Mouse (Mus musculus): ENCODE measurements around the gene Trim68. TPM values are rescaled to one million over a fixed set of nuclear protein-coding genes. Genes with fewer than 3 reads are reported as not detected.

The Trim68 gene
- 5.2 and 6.5 TPM in 2 replicates for polyA plus RNA-seq (2015; fragmentation: Nextera tagmentation; extraction: Ambion mirVana)

- WGBS = under 1% methylated on average over 39 of the region's 40 CpGs
- Histone ChIP-seq H3K36me3 (ENCODE audit: poor library complexity, severe bottlenecking) (no peaks in the 10 kb centered on the region), H3K27ac (peak within 1 kb of the TSS; percentile 48; the same call in 1 of the 2 replicates), H3K4me2 (peak within 1 kb of the TSS; percentile 75), H3K4me3 (peak within 1 kb of the TSS; percentile 62), H3K27me3 (no peaks in the 10 kb centered on the region), H3K9me3 (replicated peaks) (no peaks in the 10 kb centered on the region), H3K4me1 (no peaks in the 10 kb centered on the region; the same call in 1 of the 2 replicates), H3K9ac (peak within 1 kb of the TSS; percentile 73)
- peak; percentile 100 for ATAC-seq
Observed at GRCm38 (mm10) chr7:102686944-102687501, at the start of gene Trim68. Gene Trim68 (minus strand): TSS chr7:102687327.

GRCm38 (mm10) chr7:102733793-102734192 is 46.7 kb upstream of the Trim68 start:
- Histone ChIP-seq H3K27me3 (no peaks in the 10 kb centered on the region), H3K4me3 (no peak overlapping the region), H3K27ac (no peak overlapping the region), H3K36me3 (ENCODE audit: poor library complexity, severe bottlenecking) (no peaks in the 10 kb centered on the region), H3K4me1 (no peaks in the 10 kb centered on the region), H3K4me2 (no peak overlapping the region), H3K9ac (no peak overlapping the region), H3K9me3 (replicated peaks) (no peaks in the 10 kb centered on the region)
- WGBS = 86% methylated on average over 1 of the region's 1 CpGs
- ATAC-seq = no peak

GRCm38 (mm10) chr7:102727391-102727790 is 40.3 kb upstream of the Trim68 start, which contains the start of gene Olfr559:
Gene Olfr559 (minus strand): TSS chr7:102727491.
- Histone ChIP-seq H3K27me3 (no peaks in the 10 kb centered on the region), H3K4me1 (no peaks in the 10 kb centered on the region), H3K36me3 (ENCODE audit: poor library complexity, severe bottlenecking) (no peaks in the 10 kb centered on the region), H3K9ac (no peak within 1 kb of the TSS), H3K4me2 (no peak within 1 kb of the TSS), H3K9me3 (replicated peaks) (no peaks in the 10 kb centered on the region), H3K27ac (no peak within 1 kb of the TSS), H3K4me3 (no peak within 1 kb of the TSS)
- no peak for ATAC-seq

GRCm38 (mm10) chr7:102718970-102719369 is 31.8 kb upstream of the Trim68 start, which contains the start of gene Olfr33:
Gene Olfr33 (minus strand): TSS chr7:102719070.
- no peak within 1 kb of the TSS for H3K4me3 ChIP-seq
- H3K27ac ChIP-seq = no peak within 1 kb of the TSS
- no peaks in the 10 kb centered on the region for H3K27me3 ChIP-seq
- ATAC-seq = no peak
- no peak within 1 kb of the TSS for H3K4me2 ChIP-seq
- no peaks in the 10 kb centered on the region for H3K4me1 ChIP-seq
- H3K9me3 ChIP-seq (replicated peaks) = no peaks in the 10 kb centered on the region
- no peaks in the 10 kb centered on the region for H3K36me3 ChIP-seq (ENCODE audit: poor library complexity, severe bottlenecking)
- H3K9ac ChIP-seq = no peak within 1 kb of the TSS
- WGBS = 31% methylated on average over 1 of the region's 1 CpGs

GRCm38 (mm10) chr7:102701915-102702314 is 14.8 kb upstream of the Trim68 start, which contains the start of gene Olfr558:
Gene Olfr558 (plus strand): TSS chr7:102702215.
- Histone ChIP-seq H3K27ac (no peak within 1 kb of the TSS), H3K9me3 (replicated peaks) (no peaks in the 10 kb centered on the region), H3K4me2 (no peak within 1 kb of the TSS), H3K9ac (no peak within 1 kb of the TSS), H3K4me1 (no peaks in the 10 kb centered on the region), H3K27me3 (no peaks in the 10 kb centered on the region), H3K4me3 (no peak within 1 kb of the TSS), H3K36me3 (ENCODE audit: poor library complexity, severe bottlenecking) (no peaks in the 10 kb centered on the region)
- ATAC-seq = no peak

GRCm38 (mm10) chr7:102698461-102698860 is 11.3 kb upstream of the Trim68 start:
- ATAC-seq = no peak
- no peaks in the 10 kb centered on the region for H3K27me3 ChIP-seq
- no peaks in the 10 kb centered on the region for H3K36me3 ChIP-seq (ENCODE audit: poor library complexity, severe bottlenecking)
- no peak overlapping the region for H3K4me3 ChIP-seq
- H3K4me1 ChIP-seq = no peaks in the 10 kb centered on the region
- H3K4me2 ChIP-seq = no peak overlapping the region
- no peaks in the 10 kb centered on the region for H3K9me3 ChIP-seq (replicated peaks)
- WGBS = 85% methylated on average over 7 of the region's 7 CpGs
- H3K27ac ChIP-seq = no peak overlapping the region
- no peak overlapping the region for H3K9ac ChIP-seq

GRCm38 (mm10) chr7:102695358-102696125 is 8.4 kb upstream of the Trim68 start, which contains the start of gene Olfr557:
Gene Olfr557 (plus strand): TSS chr7:102695910.
- Histone ChIP-seq H3K4me3 (no peak within 1 kb of the TSS), H3K27ac (no peak within 1 kb of the TSS), H3K27me3 (no peaks in the 10 kb centered on the region), H3K9ac (no peak within 1 kb of the TSS), H3K9me3 (replicated peaks) (no peaks in the 10 kb centered on the region), H3K4me2 (no peak within 1 kb of the TSS), H3K4me1 (no peaks in the 10 kb centered on the region), H3K36me3 (ENCODE audit: poor library complexity, severe bottlenecking) (no peaks in the 10 kb centered on the region)
- ATAC-seq = no peak
- WGBS = 86% methylated on average over 5 of the region's 5 CpGs

GRCm38 (mm10) chr7:102681916-102682315 is 5.2 kb downstream of the Trim68 start:
- no peaks in the 10 kb centered on the region for H3K36me3 ChIP-seq (ENCODE audit: poor library complexity, severe bottlenecking)
- no peaks in the 10 kb centered on the region for H3K27me3 ChIP-seq
- no peak overlapping the region for H3K4me2 ChIP-seq
- no peaks in the 10 kb centered on the region for H3K9me3 ChIP-seq (replicated peaks)
- H3K9ac ChIP-seq = no peak overlapping the region
- H3K4me3 ChIP-seq = no peak overlapping the region
- no peaks in the 10 kb centered on the region for H3K4me1 ChIP-seq
- ATAC-seq = no peak
- no peak overlapping the region for H3K27ac ChIP-seq
- 93% methylated on average over 1 of the region's 1 CpGs for WGBS

- Histone ChIP-seq H3K9me3 (replicated peaks) (no peaks in the 10 kb centered on the region), H3K9ac (no peak overlapping the region), H3K27ac (no peak overlapping the region), H3K27me3 (no peaks in the 10 kb centered on the region), H3K4me2 (no peak overlapping the region), H3K4me3 (no peak overlapping the region), H3K4me1 (no peaks in the 10 kb centered on the region), H3K36me3 (ENCODE audit: poor library complexity, severe bottlenecking) (no peaks in the 10 kb centered on the region)
- 84% methylated on average over 2 of the region's 2 CpGs for WGBS
- no peak for ATAC-seq
Observed at GRCm38 (mm10) chr7:102676225-102676624, 10.9 kb downstream of the Trim68 start.

- Histone ChIP-seq H3K27me3 (no peaks in the 10 kb centered on the region), H3K4me1 (no peaks in the 10 kb centered on the region), H3K36me3 (ENCODE audit: poor library complexity, severe bottlenecking) (no peaks in the 10 kb centered on the region), H3K27ac (no peak overlapping the region), H3K9me3 (replicated peaks) (no peaks in the 10 kb centered on the region), H3K4me2 (no peak overlapping the region), H3K4me3 (no peak overlapping the region), H3K9ac (no peak overlapping the region)
- no peak for ATAC-seq
- WGBS = 39% methylated on average over 2 of the region's 2 CpGs
Observed at GRCm38 (mm10) chr7:102665378-102665777, 21.7 kb downstream of the Trim68 start.

GRCm38 (mm10) chr7:102664599-102664998 is 22.5 kb downstream of the Trim68 start, which contains the start of gene Olfr556:
Gene Olfr556 (plus strand): TSS chr7:102664899.
- Histone ChIP-seq H3K9ac (no peak within 1 kb of the TSS), H3K9me3 (replicated peaks) (no peaks in the 10 kb centered on the region), H3K27ac (no peak within 1 kb of the TSS), H3K4me2 (no peak within 1 kb of the TSS), H3K27me3 (no peaks in the 10 kb centered on the region), H3K4me3 (no peak within 1 kb of the TSS), H3K36me3 (ENCODE audit: poor library complexity, severe bottlenecking) (no peaks in the 10 kb centered on the region), H3K4me1 (no peaks in the 10 kb centered on the region)
- no peak for ATAC-seq
- 64% methylated on average over 3 of the region's 3 CpGs for WGBS

- no peak for ATAC-seq
Observed at GRCm38 (mm10) chr7:102658523-102658922, 28.6 kb downstream of the Trim68 start, which contains the start of gene Olfr555. Gene Olfr555 (plus strand): TSS chr7:102658823.

More at GRCm38 (mm10) chr7:102658523-102658922, 28.6 kb downstream of the Trim68 start, which contains the start of gene Olfr555:
- H3K36me3 ChIP-seq (ENCODE audit: poor library complexity, severe bottlenecking) = no peaks in the 10 kb centered on the region
- no peak within 1 kb of the TSS for H3K9ac ChIP-seq
- H3K27ac ChIP-seq = no peak within 1 kb of the TSS
- no peaks in the 10 kb centered on the region for H3K27me3 ChIP-seq
- H3K4me1 ChIP-seq = no peaks in the 10 kb centered on the region
- H3K9me3 ChIP-seq (replicated peaks) = no peaks in the 10 kb centered on the region
- no peak within 1 kb of the TSS for H3K4me2 ChIP-seq
- WGBS = 75% methylated on average over 1 of the region's 1 CpGs
- no peak within 1 kb of the TSS for H3K4me3 ChIP-seq
